Mouse (Mus musculus) gastrocnemius, postnatal 25 days (tissue): ENCODE measurements around the gene Sertad4. TPM values are rescaled to one million over a fixed set of nuclear protein-coding genes. Genes with fewer than 3 reads are reported as not detected.

Source experiments
- DNase-seq: peaks from one replicate; pipeline ENCODE4 v3.0.0; 2022
- long read RNA-seq, 2 experiments: library from polyadenylated mRNA; stranded (forward); transcript quantifications; one replicate each; pipeline ENCODE4 v2.0.0; 2021
- total RNA-seq, 2 experiments: library from RNA; stranded (reverse); gene quantifications; 1 replicate in 1 of 2; 2 replicates in 1 of 2; pipeline ENCODE4 v1.2.3; 2021

Gene Sertad4
- 1 to 10 TPM; 3.4 to 3.7 TPM for total RNA-seq
- long read RNA-seq, experiment 1, partial matches to known transcripts, result 0 of 1 reads
- long read RNA-seq, experiment 1, other reads (novel, unspliced or antisense), result 0 of 1 reads
- long read RNA-seq, experiment 2, partial matches to known transcripts, result 0 of 4 reads
- long read RNA-seq, experiment 2, other reads (novel, unspliced or antisense), result 1 of 4 reads

DNA sequence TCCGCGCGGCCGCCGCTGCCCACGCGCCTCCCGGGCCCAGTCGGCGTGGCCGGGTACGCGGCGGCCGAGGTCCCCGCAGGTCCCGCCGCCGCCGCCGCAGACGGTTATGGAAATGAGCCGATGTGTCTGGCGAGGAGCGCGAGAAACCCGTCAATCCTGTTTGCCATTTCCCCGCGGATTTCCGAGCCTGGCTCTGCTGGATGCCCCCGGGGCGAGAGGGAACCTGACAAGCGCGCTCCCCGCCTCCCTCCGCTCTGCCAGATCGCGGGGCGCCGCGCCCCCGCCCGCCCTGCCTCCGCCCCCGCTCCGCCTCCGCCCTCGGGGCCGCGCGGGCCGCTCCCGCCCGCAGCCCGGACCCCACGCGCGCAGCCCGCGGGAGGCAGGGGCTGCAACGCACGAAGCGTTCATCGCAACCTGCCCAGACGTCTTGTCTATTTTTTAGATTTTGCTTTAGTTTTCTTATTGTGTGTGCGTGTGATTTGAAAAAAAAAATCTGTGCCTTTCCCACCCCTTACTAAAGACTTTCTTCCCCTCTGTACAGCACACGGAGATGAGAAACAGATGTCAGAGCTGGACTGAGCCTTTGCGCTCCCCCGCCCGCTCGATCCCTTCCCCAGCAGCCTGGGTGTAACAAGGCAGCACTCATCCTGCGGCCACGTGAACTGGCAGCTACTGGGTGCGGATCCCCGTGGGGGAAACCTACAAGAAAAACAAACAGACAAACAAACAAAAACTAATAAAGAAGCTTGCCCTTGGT is at the start of gene Sertad4:
Sertad4 (minus strand) TSS at position 283 of the 757 bp plus-strand sequence.
- peak; percentile 66 for DNase-seq

DNA sequence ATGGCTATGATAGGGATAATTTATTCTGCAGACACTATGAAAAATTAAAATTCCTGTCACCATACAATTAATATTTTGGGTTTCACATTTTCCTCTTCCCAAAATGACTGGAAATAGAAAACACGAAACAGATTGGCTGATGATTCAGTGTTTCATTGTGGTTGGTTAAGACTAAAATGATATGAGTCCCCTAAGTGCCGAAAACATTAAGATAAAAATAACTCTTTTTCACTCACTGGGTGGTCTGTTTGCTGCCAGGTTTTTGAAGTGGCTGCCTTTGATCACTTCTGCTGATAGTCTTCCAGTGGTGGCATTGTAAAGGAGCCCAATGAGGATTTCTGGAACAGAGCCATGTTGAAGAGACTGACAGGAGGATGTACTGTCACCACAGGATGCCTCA is 46.0 kb upstream of the Sertad4 start:
- no peak for DNase-seq

DNA sequence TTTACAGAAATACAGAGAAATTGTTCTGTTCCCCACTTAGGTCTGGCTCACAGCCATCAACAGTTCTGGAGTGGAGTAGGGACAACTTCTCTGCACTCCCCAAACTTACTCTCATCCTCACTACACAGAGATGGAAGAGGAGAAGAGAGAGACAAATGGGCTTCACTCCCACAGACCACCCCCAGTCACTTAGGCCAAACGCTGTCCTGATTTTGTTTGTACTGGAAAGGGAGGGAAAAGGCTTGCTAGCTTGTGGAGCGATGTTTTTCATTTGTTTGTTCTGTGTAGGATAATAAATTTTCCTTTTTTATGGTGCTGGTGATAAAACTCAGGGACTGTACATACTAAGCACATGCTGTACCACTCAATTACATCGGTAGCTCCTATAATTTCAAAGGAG is 45.4 kb upstream of the Sertad4 start:
- DNase-seq, result no peak

DNA sequence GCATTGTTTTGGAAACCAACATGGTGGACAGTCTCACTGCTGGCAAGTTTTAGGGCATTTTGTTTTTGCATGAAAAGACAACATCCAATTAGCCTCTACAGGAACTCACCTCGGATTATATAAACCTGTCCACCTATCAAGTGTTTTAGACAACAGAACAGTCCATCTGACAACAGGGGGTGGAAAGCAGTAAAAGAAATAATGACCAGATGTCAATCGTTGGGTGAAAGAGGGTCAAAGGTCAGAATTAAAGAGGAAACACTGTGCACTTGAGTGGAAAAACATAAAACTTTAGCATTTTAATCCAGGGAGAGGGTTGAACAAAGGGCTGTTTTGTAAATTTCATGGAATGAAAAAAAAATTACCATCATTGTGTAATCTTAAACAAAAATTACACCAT is 43.2 kb upstream of the Sertad4 start:
- DNase-seq, result no peak

DNA sequence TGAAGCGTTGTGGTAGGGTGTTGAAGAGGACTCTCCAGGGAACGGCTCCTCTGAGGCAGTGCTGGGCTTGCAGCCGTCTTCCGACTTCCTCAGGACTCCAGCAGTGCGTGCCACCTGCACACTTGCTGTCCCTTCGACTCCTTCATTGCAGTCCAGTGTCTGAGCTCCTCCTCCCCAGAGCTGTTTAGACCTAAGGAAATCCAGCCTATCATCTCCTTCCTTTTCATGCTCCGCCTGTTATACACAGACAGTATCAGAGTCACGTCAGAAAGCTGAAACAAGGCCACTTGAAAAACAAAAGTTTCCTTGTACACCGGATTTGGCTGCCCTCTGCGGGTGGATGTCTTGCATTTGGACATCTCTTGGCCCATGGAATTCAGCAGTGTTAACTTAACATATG is 41.7 kb upstream of the Sertad4 start:
- DNase-seq, result no peak

DNA sequence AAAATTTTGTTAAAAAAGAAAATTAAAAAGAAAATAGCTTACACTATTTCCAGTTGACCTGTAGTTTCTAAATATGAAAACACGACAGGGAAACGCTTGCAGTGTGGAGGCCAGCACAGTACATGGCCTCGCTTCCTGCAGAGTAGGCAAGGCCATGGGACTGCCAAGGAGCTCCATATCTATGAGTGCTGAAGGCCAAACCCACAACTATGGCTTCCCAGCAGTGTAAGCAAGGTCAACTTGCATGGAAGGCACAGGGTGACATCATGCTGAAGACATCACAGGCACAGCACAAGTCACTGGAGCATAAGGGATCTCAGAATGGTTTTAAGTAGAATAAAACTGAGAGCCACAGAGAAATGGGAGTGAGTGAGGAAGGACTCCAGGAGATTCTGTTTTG is 40.5 kb upstream of the Sertad4 start:
- no peak for DNase-seq

DNA sequence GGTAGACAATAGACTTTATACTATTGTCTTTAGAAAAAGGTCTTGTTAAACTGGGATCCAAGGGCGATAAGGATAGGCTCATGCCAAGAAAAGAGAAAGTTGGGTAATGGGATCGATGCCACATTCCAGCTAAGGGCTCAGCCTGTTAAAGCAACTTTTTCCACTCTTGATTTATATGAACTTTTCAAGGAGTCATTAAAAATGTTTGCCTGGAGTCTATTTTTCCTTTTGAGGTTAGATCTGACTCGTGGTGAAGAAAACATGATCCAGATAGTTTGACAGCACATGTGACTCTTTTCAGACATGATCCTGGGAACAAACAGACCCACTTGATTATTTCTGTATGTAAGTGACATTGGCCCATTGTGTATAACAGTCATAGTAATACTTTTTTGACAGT is 35.2 kb upstream of the Sertad4 start:
- DNase-seq, result no peak

DNA sequence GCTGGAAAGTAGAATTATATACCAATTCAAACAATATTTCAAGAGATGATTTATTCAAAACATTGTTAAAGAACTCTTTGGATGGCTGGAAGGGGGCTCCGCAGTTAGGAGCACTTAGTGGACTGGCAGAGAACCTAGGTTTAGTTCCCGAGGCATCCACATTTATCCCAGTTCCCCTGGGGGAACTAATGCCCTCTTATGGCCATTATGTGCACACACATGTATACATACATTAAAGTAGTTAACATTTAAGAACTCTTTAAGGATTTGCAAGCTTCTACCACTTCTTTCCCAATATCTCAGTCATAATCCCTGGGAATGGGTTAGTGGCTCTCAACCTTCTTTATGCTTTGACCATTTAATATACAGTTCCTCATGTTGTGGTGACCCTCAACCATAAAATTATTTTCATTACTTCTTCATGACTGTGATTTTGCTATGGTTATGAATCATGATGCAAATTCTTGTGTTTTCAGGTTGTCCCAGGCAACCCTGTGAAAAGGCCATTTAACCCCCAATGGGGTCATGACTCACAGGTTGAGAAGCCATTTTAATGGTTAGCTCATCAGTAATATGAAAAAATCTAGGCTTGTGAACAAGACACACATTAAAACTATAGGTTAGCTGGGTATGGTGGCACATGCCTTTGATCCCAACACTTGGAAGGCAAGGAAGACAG is 27.2 kb upstream of the Sertad4 start:
- DNase-seq, result no peak

DNA sequence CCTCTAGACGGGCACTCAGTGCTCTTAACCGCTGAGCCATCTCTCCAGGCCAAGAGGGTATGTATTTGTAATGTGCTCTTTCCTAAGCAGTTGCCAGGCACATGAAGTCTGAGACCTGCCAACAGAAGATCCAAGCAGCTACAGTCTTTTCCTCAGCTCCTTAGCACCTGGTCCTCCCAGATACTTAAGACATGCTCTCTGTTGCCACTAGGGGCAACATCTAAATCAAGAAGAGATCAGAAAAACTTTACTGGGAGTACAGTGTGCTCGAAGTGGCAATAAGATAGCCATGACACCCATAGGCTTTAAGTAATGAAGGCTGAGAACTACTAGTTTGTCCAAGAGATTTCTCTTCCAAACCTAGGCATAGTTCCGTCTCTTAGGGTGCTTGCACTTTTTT is 24.6 kb upstream of the Sertad4 start:
- no peak for DNase-seq

DNA sequence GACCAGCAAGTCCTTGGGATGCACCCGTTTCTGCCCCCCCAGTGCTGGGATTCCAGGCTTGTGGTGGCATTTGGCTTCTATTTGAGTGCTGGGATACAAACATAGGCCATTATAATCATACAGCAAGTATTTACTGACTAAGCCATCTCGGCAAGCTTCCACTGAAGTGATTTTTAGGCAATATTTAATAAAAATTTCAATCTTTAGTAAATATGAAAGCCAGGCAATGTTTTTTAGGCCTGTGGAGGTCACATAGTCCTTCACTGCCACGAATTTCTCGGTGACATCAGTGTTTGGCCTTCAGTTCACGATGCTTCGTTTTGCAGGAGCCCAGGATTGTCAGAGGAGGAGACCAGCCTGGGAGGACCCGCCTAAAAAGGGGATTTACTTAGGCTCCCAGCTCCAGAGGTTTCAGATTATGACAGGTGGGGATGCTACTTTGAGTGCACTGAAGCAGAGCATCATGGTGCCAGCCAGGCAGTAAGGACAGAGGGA is 23.6 kb upstream of the Sertad4 start:
- no peak for DNase-seq

DNA sequence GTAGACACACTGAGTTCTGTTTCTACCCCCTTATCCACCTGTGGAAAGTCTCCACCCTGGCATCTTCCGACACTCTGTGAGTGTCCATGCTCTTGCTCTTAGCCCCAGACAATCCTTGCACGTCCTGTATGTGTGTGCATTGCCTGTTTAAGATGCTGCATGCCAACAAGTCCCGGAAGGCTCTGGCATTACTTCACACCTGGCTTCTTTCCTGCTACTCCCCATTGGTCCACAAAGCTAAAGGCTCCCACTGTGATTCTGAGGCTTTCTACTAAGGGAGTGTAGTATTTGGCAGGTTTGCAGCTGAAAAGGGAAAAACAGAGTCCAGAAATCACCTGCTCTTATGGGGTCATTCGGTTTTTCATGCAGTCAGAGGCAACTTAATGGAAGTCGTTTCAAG is 17.3 kb upstream of the Sertad4 start:
- DNase-seq, result no peak

DNA sequence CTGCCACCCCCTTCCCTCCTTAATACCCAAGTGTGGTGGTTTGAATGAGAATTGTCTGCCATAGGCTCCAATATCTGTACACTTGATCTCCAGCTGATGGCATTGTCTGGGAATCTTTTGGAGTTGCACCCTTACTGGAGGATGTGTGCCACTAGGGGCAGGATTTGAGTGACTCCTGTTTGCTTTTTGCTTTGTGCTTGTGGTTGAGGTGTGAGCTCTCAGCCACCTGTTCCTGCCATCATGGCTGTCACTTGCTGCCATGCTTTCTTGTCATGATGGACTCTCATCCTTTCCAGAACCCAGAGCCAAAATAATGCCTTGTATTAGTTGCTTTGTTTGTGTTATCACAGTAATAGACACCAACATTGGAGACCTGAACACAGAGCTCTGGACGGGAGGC is 14.2 kb upstream of the Sertad4 start:
- DNase-seq, result no peak

DNA sequence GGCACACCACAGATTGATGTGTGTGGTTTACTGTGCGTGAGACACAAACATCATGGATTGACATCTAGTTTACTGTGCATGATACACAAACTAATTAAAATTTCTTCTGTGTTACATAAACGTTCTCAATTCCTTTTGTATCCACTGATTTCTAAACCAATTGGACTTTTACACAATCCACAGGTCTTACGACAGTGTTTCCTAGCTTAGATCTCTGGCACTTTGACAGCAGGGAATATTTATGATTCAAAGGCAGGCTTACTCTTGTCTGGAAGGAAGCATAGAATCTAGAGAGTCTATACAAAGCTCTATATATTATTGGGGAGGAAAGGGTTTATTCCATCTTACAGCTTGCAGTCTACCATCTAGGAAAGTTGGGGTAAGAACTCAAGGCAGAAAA is 8.9 kb upstream of the Sertad4 start:
- DNase-seq, result no peak

DNA sequence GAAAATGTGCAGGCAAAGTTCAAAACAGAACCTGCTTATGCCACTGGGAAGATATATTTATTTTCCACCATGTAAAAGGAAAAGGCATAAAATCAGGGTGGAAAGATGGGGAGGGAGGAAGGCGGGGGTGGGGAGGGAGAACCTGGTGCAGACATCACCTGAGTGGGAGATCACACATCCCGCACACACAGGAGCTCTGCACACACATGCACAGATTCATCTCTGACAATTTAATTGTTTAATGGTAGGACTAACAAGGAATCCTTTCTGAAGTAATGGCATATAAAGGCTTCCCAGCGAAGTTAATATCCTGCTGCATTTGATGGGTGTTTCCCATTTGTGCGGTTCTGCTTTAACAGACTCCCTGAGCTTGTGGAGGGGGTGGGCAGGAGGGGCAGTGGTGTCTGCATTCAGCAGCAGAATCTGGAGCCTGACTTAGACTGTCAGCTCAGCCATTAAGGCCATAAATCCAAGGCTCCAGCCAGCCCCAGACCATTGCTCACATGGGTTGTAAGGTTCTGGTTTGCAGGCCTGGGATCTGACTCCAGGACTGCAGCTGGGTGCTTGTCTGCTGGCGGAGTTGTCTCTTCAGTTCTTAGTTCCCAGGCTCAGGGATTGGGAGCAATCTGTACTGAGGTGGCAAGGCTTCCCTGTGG is 5.9 kb upstream of the Sertad4 start:
- no peak for DNase-seq

DNA sequence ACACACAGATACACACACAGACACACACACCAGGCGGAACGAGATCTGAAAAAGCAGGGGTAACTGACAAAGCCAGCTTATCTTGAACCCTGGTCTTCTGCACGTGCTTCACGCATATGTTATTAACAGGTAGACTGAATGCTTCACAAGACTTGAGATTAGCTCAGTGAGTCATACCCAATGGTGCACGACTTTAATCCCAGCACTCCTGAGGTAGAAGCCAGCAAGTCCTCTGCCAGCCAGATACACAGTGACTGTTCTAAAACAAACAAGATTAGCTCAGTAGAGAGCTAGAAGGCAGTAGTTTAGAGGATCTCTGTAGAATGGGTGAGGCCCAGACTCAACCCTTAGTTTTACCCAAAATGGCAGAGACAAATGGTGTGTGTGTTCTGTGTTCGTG is 4.7 kb upstream of the Sertad4 start:
- DNase-seq, result no peak

DNA sequence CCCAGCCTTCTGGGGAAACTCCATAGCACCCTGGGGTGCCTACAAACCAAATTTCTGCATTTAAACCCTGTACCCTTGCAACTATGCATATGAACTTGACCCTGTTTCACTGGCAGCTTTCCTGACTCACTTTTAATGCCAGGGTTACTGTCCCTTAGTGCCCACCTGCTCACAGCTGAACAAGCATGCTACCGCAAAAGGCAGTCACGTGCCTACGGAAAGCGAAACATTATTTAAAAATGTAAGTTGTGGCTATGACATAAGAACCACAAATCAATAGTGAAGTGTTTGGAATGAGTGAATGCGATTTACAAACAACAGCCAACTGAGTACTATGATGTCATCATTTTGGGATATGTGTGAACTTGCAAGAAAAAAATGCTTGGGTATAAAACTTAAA is 2.0 kb upstream of the Sertad4 start:
- no peak for DNase-seq

DNA sequence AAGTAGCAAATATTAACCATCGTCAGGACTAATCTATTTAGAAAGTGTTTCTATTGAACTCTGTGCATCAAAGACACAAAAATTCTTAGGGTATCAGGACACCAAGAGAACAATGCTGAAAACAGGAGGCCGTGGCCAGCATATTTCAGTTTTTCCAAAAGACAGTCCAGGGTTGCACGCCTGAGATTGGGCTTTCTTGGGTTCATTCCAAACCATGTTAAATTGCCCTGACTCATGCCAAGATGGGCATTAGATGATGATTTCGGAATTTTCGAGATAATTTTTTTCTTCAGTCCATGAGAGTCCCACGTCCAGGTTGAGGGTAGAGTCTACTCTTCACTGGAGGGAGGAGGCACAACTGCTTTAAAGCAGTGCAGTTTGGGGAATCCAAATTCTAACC is 1.4 kb upstream of the Sertad4 start:
- DNase-seq, result no peak

DNA sequence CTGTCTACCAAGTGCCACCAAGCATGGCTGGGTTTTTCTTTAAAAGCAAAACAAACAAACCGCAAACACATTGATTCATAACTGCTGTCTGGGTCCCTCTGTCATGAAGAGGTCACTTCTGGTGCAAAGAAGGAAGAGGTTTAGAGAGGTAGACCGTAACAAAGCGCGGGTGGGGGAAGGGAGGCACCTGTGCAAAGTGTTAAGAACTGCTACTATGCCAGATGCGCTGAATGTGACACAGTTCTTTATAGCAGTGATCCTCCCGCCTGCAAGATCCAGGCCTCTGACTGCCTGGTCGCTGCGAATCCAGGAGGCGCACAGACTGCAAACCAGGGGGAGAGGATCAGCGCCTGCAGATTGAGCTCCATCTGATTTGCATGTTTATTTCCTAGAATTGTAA is 855 bp upstream of the Sertad4 start:
- DNase-seq, result no peak

DNA sequence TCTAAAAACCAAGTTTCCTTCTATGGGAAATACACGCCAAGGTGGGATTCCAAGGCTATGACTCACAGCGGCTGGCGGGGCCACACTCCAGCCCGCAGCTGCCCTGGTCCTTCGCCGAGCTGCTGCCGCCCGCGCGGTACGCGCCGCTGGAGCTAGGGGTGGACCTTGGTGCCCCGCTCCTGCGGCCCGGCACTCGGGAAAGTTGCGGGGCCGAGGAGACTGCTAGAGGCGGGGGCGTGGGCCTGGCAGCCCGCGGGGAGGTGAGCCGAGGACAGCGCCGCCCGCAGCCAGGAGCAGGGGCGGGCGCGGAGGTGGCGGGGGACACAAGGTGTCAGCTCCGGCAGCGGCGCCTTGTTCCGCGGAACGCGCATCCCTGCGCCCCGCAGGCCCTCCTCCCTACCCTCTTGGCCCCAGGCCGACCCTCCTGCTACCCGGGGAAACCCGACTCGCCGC is 711 bp downstream of the Sertad4 start:
- DNase-seq, result peak; percentile 61

DNA sequence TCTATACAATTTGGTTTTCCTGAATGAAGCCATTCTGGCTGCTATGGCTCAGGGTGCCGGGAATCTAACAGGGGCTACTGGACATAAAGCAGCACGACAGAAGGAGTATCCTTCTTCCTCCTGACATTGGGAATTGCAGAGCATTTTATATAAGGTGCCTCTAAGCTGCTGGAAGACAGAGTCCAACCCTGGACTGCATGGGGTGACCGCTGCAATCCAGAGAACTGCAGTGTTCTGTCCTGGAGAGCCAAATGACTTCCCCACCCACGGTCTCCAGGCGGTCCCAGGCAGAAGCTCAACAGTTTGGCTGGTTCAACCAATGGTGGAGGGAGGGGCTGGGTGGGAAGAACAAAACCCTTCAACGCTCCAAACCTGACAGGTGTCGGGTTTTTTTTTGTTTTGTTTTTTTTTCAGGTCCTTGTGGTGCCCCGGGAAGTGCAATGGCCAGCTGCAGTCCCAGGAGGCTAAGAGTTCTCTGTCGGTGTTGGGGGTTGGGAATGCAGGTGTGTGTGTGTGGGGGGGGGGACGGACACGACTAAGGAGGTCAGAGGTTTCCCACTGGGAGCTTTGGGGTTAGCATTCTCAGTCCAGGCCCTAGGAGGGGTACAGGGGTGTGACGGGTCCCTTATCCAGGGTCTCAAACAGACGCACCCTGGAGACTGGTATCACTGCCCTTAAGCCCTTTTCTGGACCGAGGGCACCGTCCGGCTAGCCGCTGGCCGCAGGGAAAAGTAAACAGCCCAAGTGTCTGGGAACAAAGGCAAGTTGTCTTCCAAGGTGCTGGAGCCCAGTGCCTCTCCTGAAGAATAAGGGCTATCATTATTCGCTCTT is 1.4 kb downstream of the Sertad4 start:
- no peak for DNase-seq

DNA sequence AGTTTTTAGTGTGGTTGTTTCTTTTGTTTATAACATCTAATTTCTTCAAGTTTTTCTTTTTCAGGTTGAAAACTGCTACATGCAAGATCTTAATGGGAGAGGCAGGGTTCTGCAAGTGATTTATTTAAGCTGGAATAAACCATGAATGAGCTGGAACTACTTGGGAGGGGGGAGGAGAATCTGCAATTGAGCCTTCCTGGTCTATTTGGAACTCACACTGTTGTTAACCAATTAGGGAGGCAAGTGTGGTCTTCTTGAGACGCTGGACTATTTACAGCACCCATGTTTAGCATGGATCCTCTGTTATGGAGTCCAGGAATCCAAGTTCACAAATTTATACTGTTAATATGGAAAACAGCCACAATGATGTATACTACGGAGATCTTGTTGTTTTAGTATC is 2.1 kb downstream of the Sertad4 start:
- no peak for DNase-seq

DNA sequence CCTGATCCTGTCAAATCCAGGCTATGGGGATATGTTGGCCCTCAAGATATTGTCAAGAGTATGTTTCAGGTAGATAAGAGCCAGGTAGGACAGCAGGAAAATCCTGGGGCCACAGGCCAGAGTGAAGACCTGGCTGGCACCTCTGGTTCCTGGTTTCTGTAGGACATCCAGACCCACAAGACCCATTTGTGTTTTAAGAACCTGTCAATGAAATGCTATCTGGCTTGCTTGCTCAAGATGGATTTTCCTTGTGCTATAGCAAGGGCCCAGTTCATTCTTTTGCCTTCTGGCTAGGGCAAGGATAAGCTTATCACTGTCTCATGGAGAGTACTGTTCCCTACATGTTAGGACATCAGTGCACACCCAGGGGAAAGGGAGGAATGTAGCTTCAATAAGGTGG is 3.5 kb downstream of the Sertad4 start:
- DNase-seq, result no peak
